Mouse (Mus musculus) mammary gland, adult 2 months (tissue): ENCODE data around the gene Csgalnact2. TPM values are rescaled to one million over a fixed set of nuclear protein-coding genes. Genes with fewer than 3 reads are reported as not detected.

Experiments used
- polyA plus RNA-seq: library from polyadenylated mRNA; depleted of rRNA; stranded (reverse); fragments of >200 nt; gene quantifications from 2 replicates; pipeline ENCODE4 v1.2.3, GENCODE M21; 2012; ENCODE audit warnings: low replicate concordance; rRNA removed

The Csgalnact2 gene
- polyA plus RNA-seq, result 2.0 and 5.5 TPM in 2 replicates

GRCm38 (mm10) chr6:118138731-118139709 lies at the start of gene Csgalnact2:
Gene Csgalnact2, minus strand, starts transcription at chr6:118139140.

Other genes with a start within 250 kb of the Csgalnact2 start
- 84.2 and 110 TPM in 2 replicates for gene Hnrnpf, start 238.8 kb downstream of the Csgalnact2 start, polyA plus RNA-seq
- gene Fxyd4, start 201.4 kb downstream of the Csgalnact2 start, polyA plus RNA-seq, result 1.1 and 1.3 TPM in 2 replicates
- gene Rasgef1a, start 127.7 kb downstream of the Csgalnact2 start, polyA plus RNA-seq, result 1.2 and 1.6 TPM in 2 replicates
- gene Ret, start 58.6 kb upstream of the Csgalnact2 start, polyA plus RNA-seq, result 2.9 and 3.2 TPM in 2 replicates